Mouse (Mus musculus) c-Kit-positive CD71-negative TER-119-negative erythroid progenitor cells, embryonic 14.5 days (primary cell): ENCODE data around the gene Ano8.
A peak's percentile ranks its signal among the peaks of the same experiment; 100 is the strongest.
"Not testable (repeated sequence)": the region's sequence is repeated elsewhere in the genome, so short reads cannot be mapped to it uniquely, and the experiment has no call there.

ENCODE experiments used
- DNase-seq: peaks from one replicate; pipeline ENCODE4 v3.0.0-alpha.2; 2013; ENCODE audit warnings: low read depth

Ano8 gene

DNA sequence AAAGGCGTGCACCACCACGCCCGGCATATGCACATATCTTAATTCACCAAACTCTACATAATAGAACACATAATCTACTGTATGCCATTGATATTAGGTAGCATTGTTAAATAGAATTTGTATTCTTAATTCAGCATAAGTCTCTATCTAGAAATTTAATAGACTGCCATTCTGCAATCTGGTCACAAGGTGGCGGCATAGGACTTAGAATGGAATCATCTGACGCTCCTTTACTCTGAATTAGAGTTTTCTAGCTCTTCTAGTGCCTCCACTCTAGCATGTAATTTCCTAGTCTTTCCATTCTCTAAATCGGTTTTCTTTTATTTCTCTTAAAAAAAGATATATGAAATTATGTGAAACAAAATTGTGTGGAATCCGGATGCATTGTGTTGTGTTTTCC lies 44.4 kb downstream of the Ano8 start:
- DNase-seq = peak; percentile 60

DNA sequence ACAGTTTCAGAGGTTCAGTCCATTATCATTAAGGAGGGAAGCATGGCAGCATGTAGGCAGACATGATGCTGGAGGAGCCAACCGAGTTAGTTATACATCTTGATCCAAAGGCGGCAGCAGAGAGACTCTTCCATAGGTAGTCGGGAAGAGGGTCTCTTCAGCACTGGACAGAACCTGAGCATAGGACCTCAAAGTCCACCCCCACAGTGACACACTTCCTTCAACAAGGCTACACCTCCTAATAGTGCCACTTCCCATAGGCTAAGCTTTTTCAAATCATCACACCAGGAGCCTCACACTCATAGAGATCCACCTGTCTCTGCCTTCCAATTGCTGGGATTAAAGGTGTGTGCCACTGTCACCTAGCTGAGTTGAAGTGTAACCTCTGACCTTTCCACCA lies 48.7 kb downstream of the Ano8 start:
- no peak for DNase-seq

DNA sequence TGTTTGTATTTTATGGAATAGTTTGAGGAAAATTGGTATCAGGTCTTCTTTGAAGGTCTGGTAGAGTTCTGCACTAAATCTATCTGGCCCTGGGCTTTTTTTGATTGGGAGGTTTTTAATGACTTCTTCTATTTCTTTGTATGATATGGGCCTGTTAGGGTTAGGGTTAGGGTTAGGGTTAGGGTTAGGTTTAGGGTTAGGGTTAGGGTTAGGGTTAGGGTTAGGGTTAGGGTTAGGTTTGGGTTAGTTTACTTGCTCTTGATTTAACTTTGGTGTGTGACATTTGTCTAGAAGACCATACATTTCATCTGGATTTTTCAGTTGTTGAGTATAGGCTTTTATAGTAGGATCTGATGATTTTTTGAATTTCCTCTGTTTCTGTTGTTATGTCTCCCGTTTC lies 52.8 kb downstream of the Ano8 start:
- not testable (repeated sequence) for DNase-seq
